Mouse (Mus musculus) lung, embryonic 14.5 days (tissue): ENCODE measurements around the gene Tnni3. TPM values are rescaled to one million over a fixed set of nuclear protein-coding genes. Genes with fewer than 3 reads are reported as not detected.

ENCODE experiments used
- ATAC-seq: fragments of 200-750 bp; cut with Nextera tagmentation; 2 replicates; pipeline ENCODE4 v1.8.0; 2017; ENCODE audit warnings: mild to moderate bottlenecking, moderate TSS enrichment, moderate library complexity; ENCODE audit not compliant: insufficient read depth
- DNase-seq: peaks from one replicate; pipeline ENCODE4 v3.0.0-alpha.2; 2015
- H3K27ac ChIP-seq: fragments of 300-500 bp; sonication (generic); 2 replicates; pipeline ENCODE4 v1.5.1; 2014; ENCODE audit warnings: low read depth, mild to moderate bottlenecking, moderate library complexity
- H3K27me3 ChIP-seq: fragments of 300-500 bp; sonication (generic); 2 replicates; pipeline ENCODE4 v1.6.1; 2014; ENCODE audit warnings: low read length, control low read depth; ENCODE audit not compliant: insufficient read depth
- H3K36me3 ChIP-seq: fragments of 300-500 bp; sonication (generic); 2 replicates; pipeline ENCODE4 v1.6.1; 2014; ENCODE audit warnings: control low read depth; ENCODE audit not compliant: insufficient read depth
- H3K4me1 ChIP-seq: fragments of 300-500 bp; sonication (generic); 2 replicates; pipeline ENCODE4 v1.6.1; 2014; ENCODE audit warnings: antibody characterized with exemption, control low read depth; ENCODE audit not compliant: insufficient read depth
- H3K4me2 ChIP-seq: fragments of 300-500 bp; sonication (generic); 2 replicates; pipeline ENCODE4 v1.6.1; 2014; ENCODE audit warnings: mild to moderate bottlenecking
- H3K4me3 ChIP-seq: fragments of 300-500 bp; sonication (generic); 2 replicates; pipeline ENCODE4 v1.5.1; 2014; ENCODE audit warnings: low read depth, low read length
- H3K9ac ChIP-seq: fragments of 300-500 bp; sonication (generic); 2 replicates; pipeline ENCODE4 v1.6.1; 2014
- H3K9me3 ChIP-seq: fragments of 300-500 bp; sonication (generic); 2 replicates; pipeline ENCODE4 v1.6.1; 2016; ENCODE audit warnings: low read depth, low read length, control low read depth
- CTCF ChIP-seq: IDR thresholded peaks from 2 replicates; pipeline ENCODE4 v1.5.1; 2016; ENCODE audit warnings: antibody characterized with exemption, low read depth
- WGBS: fragments of 180-500 bp; shearing (Covaris S2); extraction: QIAGEN DNeasy Blood & Tissue Kit; methylation state at CpG from one replicate; pipeline ENCODE4 v1.1.7; 2014; 5-methylcytosine and 5-hydroxymethylcytosine counted together
- polyA plus RNA-seq: library from polyadenylated mRNA; unstranded; fragments of >200 nt; fragmentation: Nextera tagmentation; extraction: Ambion mirVana; gene quantifications from 2 replicates; pipeline ENCODE4 v1.2.1, GENCODE M21; 2014

Tnni3 gene
- polyA plus RNA-seq, 1 experiment from 2014 or later = 5.3 TPM

DNA sequence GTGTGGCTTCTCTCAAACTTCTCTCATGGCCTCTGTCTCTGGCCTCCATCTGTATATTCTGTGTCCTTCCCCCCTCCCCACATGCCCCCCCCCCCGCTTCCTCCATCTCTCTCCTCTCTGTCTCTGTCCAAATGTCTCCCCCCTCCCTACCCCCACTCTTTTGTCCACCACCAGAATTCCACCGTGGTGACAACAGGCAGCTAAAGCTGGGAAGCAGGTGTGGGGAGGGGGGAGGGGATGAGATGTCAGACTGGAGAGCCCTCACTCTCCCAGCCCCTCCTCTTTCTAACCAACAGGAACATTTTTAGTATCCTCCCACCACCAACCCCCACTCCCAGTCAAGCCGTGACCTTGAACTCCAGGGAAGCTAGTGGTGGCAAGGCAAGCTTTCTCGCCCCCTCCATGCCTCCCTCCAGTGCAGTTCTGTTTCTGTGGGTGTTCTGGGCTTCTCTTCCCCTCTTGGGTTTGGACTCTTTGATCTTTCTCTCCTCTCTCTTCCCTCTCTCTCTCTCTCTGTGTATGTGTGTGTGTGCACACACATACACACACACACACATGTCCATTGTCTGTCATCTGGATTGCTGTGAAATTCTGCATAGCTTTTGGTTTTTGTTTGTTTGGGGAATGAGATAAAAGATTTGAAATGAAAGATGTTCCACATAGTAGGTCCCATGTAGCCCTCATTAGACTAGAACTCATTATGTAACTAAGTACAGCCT, 7.5 kb downstream of the Tnni3 start, which contains the start of gene Tnnt1:
Gene Tnnt1, minus strand, starts transcription at position 51 of the 719 bp plus-strand sequence.
- Histone ChIP-seq H3K4me1 (0 out of 2 replicates have a peak, but pooled peaks cover 3% of the 10 kb centered on the region), H3K27me3 (no peaks in the 10 kb centered on the region), H3K36me3 (no peaks in the 10 kb centered on the region), H3K9ac (no peak within 1 kb of the TSS), H3K27ac (0 out of 2 replicates have a peak within 1 kb of the TSS, but pooled peaks have one; percentile 9), H3K4me3 (no peak within 1 kb of the TSS), H3K9me3 (no peaks in the 10 kb centered on the region), H3K4me2 (no peak within 1 kb of the TSS)
- 18% methylated on average over 4 of the region's 4 CpGs for WGBS
- no peak for TF ChIP-seq CTCF
- DNase-seq (no peak), ATAC-seq (no peak)

DNA sequence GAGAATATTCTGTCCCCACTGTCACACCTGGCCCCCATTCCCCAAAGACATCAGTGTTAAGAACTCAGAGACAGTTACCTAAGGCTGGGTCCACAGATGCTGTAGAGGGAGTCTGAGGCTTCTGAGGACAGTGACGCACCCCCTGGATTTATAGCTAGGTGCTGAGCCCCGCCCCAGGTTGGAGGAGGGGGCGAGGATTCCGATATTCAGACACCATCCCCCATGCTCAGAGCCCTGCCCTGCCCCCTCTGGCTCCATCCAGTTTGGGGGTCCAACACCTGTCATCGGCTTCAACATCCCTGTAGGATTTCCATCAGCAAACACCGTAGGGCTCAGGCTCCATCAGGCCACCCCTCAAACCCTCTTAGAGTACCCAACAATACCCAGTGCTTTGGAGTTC, 8.2 kb downstream of the Tnni3 start:
- no peak for DNase-seq
- H3K9ac ChIP-seq = no peak overlapping the region
- TF ChIP-seq CTCF = no peak
- ATAC-seq = no peak
- H3K4me1 ChIP-seq = peaks cover 2% of the 10 kb centered on the region; the same call in 1 of the 2 replicates
- no peaks in the 10 kb centered on the region for H3K27me3 ChIP-seq
- H3K27ac ChIP-seq = no peak overlapping the region
- no peaks in the 10 kb centered on the region for H3K36me3 ChIP-seq
- no peak overlapping the region for H3K4me3 ChIP-seq
- H3K4me2 ChIP-seq = no peak overlapping the region
- no peaks in the 10 kb centered on the region for H3K9me3 ChIP-seq
- WGBS = 49% methylated on average over 5 of the region's 6 CpGs

DNA sequence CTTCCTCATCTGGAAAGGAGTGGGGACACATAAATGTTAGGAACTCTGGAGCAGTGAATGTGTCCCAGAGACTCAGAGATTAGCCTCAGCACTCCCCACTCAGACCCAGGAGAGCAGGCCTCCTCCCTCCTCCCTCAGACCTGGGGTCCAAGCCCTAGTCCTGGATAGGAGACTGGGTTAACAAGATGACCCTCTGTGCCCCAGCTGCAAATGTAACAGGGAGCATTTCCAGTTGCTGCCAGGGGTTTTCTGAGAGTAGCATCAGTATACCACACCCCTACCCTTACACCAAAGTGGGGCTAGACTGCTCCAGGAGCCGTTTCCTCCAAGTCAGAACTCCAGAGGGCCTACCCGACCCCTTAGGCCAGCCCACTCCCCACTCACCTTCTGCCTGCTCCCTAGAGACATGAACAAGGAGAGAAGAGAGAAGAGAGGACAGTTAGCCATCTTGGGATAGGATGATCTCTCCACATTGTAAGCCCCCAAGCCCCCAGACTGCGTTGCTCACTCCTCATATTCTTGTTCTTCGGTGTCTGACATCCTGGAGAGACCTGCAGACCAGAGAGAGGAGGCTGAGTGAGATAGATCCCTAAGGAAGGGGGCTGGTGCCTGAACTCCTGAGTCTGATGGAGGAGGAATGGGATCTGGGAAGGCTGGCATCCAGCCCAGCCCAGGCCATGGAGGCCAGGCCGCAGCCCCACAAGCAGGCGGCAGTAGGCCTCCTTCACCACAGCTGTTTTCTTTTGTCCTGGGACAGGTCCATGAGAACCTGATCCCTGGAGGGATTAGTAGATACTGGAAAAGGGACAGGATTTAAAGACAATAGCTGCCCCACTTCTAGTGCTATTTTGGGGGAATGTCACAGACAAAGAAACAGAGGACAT, 10.0 kb downstream of the Tnni3 start:
- Histone ChIP-seq H3K4me2 (peak overlapping the region; percentile 7; the same call in 1 of the 2 replicates), H3K27ac (peak overlapping the region; percentile 72; the same call in 1 of the 2 replicates), H3K4me1 (no peaks in the 10 kb centered on the region; the same call in 1 of the 2 replicates), H3K27me3 (no peaks in the 10 kb centered on the region), H3K4me3 (no peak overlapping the region), H3K9me3 (no peaks in the 10 kb centered on the region), H3K9ac (no peak overlapping the region; the same call in 1 of the 2 replicates), H3K36me3 (no peaks in the 10 kb centered on the region)
- peak; percentile 36; the same call in 1 of the 2 replicates for ATAC-seq
- peak; percentile 70 for DNase-seq
- 43% methylated on average over 6 of the region's 6 CpGs for WGBS
- no peak for TF ChIP-seq CTCF

DNA sequence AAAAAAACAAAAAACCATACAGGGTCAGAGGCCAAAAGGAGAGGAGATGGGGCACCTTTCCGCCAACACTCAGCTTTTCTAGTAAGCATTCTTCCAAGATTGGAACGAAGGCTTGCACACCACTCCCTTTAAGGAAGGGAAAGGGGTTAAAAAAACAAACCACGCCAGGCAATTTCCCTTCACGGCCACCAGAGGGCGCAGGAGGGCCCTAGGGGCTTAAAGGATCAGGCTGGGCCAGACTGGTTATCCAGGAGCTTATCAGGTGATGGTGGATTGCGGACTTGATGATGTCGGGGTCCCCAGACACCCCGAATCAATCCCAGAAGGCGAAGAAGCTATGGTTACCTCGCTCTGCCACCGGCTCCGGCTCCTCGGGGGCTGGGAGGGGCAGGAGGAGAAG, 10.8 kb downstream of the Tnni3 start:
- no peak overlapping the region for H3K4me3 ChIP-seq
- H3K4me2 ChIP-seq = no peak overlapping the region
- no peaks in the 10 kb centered on the region; the same call in 1 of the 2 replicates for H3K4me1 ChIP-seq
- peak overlapping the region; percentile 72; the same call in 1 of the 2 replicates for H3K27ac ChIP-seq
- no peaks in the 10 kb centered on the region for H3K36me3 ChIP-seq
- no peaks in the 10 kb centered on the region for H3K9me3 ChIP-seq
- ATAC-seq = no peak
- no peaks in the 10 kb centered on the region for H3K27me3 ChIP-seq
- WGBS = 31% methylated on average over 13 of the region's 13 CpGs
- peak; percentile 71 for DNase-seq
- TF ChIP-seq CTCF = peak; percentile 86
- H3K9ac ChIP-seq = no peak overlapping the region

DNA sequence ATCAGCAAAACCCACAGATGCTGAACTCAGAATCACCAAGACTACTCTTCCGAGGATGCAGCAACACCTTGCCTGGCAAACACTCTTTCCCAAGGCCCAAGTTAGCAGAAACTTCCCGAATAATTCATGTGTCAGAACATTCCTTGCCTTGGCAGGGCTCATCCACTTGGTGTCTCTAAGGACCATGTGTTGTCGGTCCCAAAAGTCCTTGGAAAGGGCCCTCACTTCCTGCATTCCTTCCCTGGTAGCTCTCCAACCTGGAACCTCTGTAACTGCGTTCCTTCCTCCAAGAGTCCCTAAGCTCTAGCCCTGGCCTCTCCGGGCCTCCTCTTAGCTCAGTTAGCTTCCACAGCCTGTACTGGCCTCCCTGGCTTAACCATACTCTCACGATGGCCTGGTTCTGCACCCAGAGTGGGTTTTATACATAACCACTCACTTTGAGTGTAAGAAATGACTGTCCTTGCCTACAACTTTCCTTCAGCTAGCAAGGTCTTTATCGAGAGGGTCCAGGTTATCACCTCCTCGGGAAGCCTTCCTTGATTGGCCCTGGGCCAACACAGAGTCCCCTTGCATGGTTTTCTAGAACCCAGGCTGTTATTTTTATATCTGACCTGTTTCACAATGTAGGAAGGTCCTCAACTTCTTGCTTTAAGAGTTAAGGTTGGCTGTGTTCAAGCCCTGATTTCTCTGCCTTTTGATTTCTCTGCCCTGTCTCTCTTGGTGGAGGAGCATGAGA, 12.4 kb downstream of the Tnni3 start:
- Histone ChIP-seq H3K4me2 (no peak overlapping the region), H3K4me3 (no peak overlapping the region), H3K36me3 (no peaks in the 10 kb centered on the region), H3K9me3 (no peaks in the 10 kb centered on the region), H3K4me1 (no peaks in the 10 kb centered on the region; the same call in 1 of the 2 replicates), H3K9ac (no peak overlapping the region), H3K27me3 (no peaks in the 10 kb centered on the region), H3K27ac (no peak overlapping the region)
- WGBS = 48% methylated on average over 8 of the region's 8 CpGs
- TF ChIP-seq CTCF = no peak
- DNase-seq (no peak), ATAC-seq (no peak)

DNA sequence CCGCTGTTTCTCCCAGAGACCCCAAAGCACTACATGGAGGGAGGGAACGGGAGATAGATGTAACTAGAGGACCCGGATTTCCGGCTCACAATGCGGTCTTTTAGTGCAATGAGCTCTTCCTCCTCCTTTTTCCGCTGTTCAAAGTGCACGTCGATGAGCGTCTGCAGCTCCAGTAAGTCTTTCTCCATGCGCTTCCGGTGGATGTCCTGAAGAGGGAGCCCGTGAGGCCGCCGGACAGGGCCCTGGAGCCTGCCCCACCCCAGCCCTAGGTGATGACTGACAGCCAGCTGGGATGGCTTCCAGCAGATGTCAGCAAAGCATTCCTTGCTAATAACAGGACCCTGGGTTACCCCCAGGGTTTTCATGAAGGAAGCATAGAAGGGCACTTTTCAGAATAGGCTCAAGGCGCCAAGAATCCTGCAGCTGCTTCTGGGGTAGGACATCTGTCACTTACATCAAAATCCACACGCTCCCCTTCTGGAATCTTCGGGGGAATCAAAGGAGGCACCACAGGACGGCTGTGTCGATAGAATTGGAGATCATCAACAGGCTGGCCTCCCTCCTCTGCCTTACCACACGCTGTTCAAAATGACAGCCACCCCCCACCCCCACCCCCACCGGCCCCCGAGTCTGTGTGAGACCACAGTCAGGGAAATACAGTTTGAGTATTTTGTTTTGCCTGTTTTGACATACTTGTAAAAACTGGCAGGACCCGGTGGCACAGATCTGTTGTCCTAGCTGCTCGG, 14.0 kb downstream of the Tnni3 start:
- no peaks in the 10 kb centered on the region for H3K27me3 ChIP-seq
- DNase-seq = peak; percentile 96
- peak; percentile 89 for TF ChIP-seq CTCF
- peak; percentile 93 for ATAC-seq
- H3K4me3 ChIP-seq = no peak overlapping the region; the same call in 1 of the 2 replicates
- 9% methylated on average over 24 of the region's 24 CpGs for WGBS
- no peak overlapping the region for H3K9ac ChIP-seq
- no peaks in the 10 kb centered on the region for H3K36me3 ChIP-seq
- H3K9me3 ChIP-seq = no peaks in the 10 kb centered on the region
- peak overlapping the region; percentile 31 for H3K4me2 ChIP-seq
- no peaks in the 10 kb centered on the region; the same call in 1 of the 2 replicates for H3K4me1 ChIP-seq
- peak overlapping the region; percentile 55; the same call in 1 of the 2 replicates for H3K27ac ChIP-seq
